Comparison of ENCODE assay signal across 22 mouse cellular contexts in genomic region chr16:96536426-96536825, GRCm38 (mm10).
"Had no signal": no experiment of that assay in that cellular context is flagged by ENCODE, and none has a peak within 500 bp of the region (broad histone marks: within the 10 kb centered on the region; RNA-seq: fewer than 3 reads in every experiment).

No protein-coding gene starts in this region.

- ATAC-seq: forebrain, postnatal 0 days; inflammation-experienced regulatory T-cells, adult 6 months; intestine, embryonic 15.5 days; intestine, postnatal 0 days; liver, embryonic 12.5 days had no signal

- H3K4me2 ChIP-seq: heart, embryonic 11.5 days; heart, embryonic 13.5 days; heart, embryonic 15.5 days; hindbrain, embryonic 13.5 days; hindbrain, embryonic 15.5 days; intestine, embryonic 15.5 days; limb, embryonic 13.5 days; limb, embryonic 15.5 days; liver, embryonic 12.5 days had no signal

- H3K4me1 ChIP-seq: hindbrain, embryonic 13.5 days; hindbrain, embryonic 15.5 days; intestine, embryonic 15.5 days; limb, embryonic 13.5 days had no signal

- H3K27ac ChIP-seq: heart, adult 2 months; heart, embryonic 13.5 days; heart, embryonic 15.5 days; hindbrain, embryonic 13.5 days; hindbrain, embryonic 15.5 days; intestine, embryonic 15.5 days; limb, embryonic 13.5 days; limb, embryonic 15.5 days; liver, embryonic 12.5 days; liver, embryonic 14.5 days had no signal

- DNase-seq: forebrain, postnatal 0 days; gastrocnemius, postnatal 14 days; gastrocnemius, postnatal 36 days; heart, adult 2 months; heart, postnatal 14 days; heart, postnatal 36 days; layer of hippocampus, adult 9-11 months; layer of hippocampus, postnatal 36 days; left cerebral cortex, postnatal 4 days; lung, adult 18-20 months had no signal

- H3K36me3 ChIP-seq: heart, embryonic 13.5 days; heart, embryonic 15.5 days; hindbrain, embryonic 13.5 days; hindbrain, embryonic 15.5 days; intestine, embryonic 15.5 days; limb, embryonic 13.5 days; limb, embryonic 15.5 days; liver, embryonic 12.5 days had no signal

- H3K9ac ChIP-seq: forebrain, postnatal 0 days; heart, embryonic 13.5 days; heart, embryonic 15.5 days; hindbrain, embryonic 13.5 days; hindbrain, embryonic 15.5 days; intestine, embryonic 15.5 days; limb, embryonic 13.5 days; limb, embryonic 15.5 days; liver, embryonic 12.5 days; liver, embryonic 14.5 days had no signal

- H3K4me3 ChIP-seq: heart, adult 2 months; heart, embryonic 13.5 days; heart, embryonic 15.5 days; hindbrain, embryonic 13.5 days; hindbrain, embryonic 15.5 days; intestine, embryonic 15.5 days; limb, embryonic 13.5 days; limb, embryonic 15.5 days; liver, embryonic 12.5 days had no signal

- H3K9me3 ChIP-seq: heart, embryonic 13.5 days; heart, embryonic 15.5 days; hindbrain, embryonic 13.5 days; hindbrain, embryonic 15.5 days; intestine, embryonic 15.5 days; limb, embryonic 13.5 days; limb, embryonic 15.5 days; liver, embryonic 12.5 days had no signal

- H3K27me3 ChIP-seq: hindbrain, embryonic 13.5 days; hindbrain, embryonic 15.5 days; intestine, embryonic 15.5 days; limb, embryonic 13.5 days; limb, embryonic 15.5 days had no signal
